Mouse (Mus musculus): ENCODE results near the gene Arhgap42. TPM values are rescaled to one million over a fixed set of nuclear protein-coding genes. Genes with fewer than 3 reads are reported as not detected.

Gene Arhgap42
- polyA plus RNA-seq, 1 experiment from 2014 or later: 35.3 TPM

DNA sequence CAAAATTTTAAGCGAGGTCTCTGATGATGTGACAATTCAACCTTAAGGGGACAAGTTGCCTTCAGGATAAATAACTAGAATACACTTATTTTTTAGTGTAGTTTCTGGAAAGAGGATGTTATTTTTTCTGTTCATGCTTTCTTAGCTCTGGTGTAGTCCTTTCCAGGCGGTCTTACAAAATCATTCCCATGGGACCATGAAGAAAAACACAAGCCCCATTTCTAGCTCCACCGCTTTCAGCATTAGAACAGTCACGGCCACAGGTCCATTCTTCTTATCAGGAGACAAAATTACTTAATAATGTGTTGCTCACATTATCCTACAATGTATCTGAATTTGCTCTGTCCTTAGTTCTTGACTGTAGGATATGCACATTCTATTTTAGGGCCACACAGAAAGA is 46.2 kb downstream of the Arhgap42 start:
- Histone ChIP-seq H3K4me3 (ENCODE audit: low read length) (no peak overlapping the region), H3K4me1 (ENCODE audit: insufficient read depth, low read length) (no peaks in the 10 kb centered on the region), H3K36me3 (ENCODE audit: insufficient read depth, low read length) (no peaks in the 10 kb centered on the region), H3K9ac (replicated peaks; ENCODE audit: low read length) (no peak overlapping the region), H3K4me2 (replicated peaks; ENCODE audit: low read depth, low read length) (no peak overlapping the region), H3K27ac (ENCODE audit: low read length) (no peak overlapping the region), H3K9me3 (ENCODE audit: low read length) (no peaks in the 10 kb centered on the region), H3K27me3 (ENCODE audit: insufficient read depth, low read length) (no peaks in the 10 kb centered on the region)
- 60% methylated on average over 4 of the region's 4 CpGs for WGBS
- ATAC-seq (ENCODE audit: low FRiP score, low TSS enrichment): no peak

DNA sequence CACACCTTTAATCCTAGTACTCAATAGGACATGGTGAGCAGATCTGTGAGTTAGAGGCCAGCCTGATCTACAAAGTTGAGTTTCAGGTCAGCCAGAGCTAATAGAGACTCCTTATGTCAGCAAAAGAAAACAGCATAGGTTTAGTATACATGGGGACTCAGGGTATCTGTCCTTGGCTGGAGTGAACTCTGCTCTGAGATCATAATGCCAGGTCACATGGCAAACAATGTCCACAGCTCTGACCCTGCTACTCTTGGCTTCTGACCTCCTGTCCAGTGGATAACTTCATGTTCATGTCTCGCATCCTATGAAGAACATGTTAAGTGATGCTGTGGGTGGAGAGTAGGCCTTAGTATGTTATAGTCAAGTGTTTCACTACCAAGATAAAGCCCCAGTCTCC is 48.1 kb downstream of the Arhgap42 start:
- Histone ChIP-seq H3K36me3 (ENCODE audit: insufficient read depth, low read length) (no peaks in the 10 kb centered on the region), H3K27me3 (ENCODE audit: insufficient read depth, low read length) (no peaks in the 10 kb centered on the region), H3K4me1 (ENCODE audit: insufficient read depth, low read length) (no peaks in the 10 kb centered on the region), H3K4me3 (ENCODE audit: low read length) (no peak overlapping the region), H3K9ac (replicated peaks; ENCODE audit: low read length) (no peak overlapping the region), H3K27ac (ENCODE audit: low read length) (no peak overlapping the region), H3K9me3 (ENCODE audit: low read length) (no peaks in the 10 kb centered on the region), H3K4me2 (replicated peaks; ENCODE audit: low read depth, low read length) (no peak overlapping the region)
- 86% methylated on average over 1 of the region's 1 CpGs for WGBS
- ATAC-seq (ENCODE audit: low FRiP score, low TSS enrichment): no peak

DNA sequence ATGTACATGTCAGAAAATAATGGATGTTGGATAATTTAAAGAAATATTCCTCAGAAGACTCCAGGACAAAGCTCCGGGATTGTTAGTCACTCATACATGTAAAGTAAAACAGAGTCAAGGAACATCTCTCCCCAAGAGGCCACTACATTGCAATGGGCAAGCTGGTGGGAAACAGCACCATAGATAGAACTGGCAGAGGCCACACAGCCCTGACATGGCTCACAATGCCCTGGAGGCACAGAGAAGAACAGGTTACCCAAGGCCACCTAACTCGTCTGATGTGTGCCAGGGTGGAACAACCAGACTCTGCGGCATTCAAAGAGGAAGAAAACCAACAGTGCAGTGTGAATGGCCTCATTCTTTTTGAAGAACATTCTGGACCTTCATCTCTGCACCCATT is 50.7 kb downstream of the Arhgap42 start:
- Histone ChIP-seq H3K4me3 (ENCODE audit: low read length) (no peak overlapping the region), H3K27ac (ENCODE audit: low read length) (no peak overlapping the region), H3K9ac (replicated peaks; ENCODE audit: low read length) (no peak overlapping the region), H3K4me1 (ENCODE audit: insufficient read depth, low read length) (no peaks in the 10 kb centered on the region), H3K36me3 (ENCODE audit: insufficient read depth, low read length) (no peaks in the 10 kb centered on the region), H3K27me3 (ENCODE audit: insufficient read depth, low read length) (no peaks in the 10 kb centered on the region), H3K4me2 (replicated peaks; ENCODE audit: low read depth, low read length) (no peak overlapping the region), H3K9me3 (ENCODE audit: low read length) (no peaks in the 10 kb centered on the region)
- WGBS: 70% methylated on average over 3 of the region's 3 CpGs
- no peak for ATAC-seq (ENCODE audit: low FRiP score, low TSS enrichment)

DNA sequence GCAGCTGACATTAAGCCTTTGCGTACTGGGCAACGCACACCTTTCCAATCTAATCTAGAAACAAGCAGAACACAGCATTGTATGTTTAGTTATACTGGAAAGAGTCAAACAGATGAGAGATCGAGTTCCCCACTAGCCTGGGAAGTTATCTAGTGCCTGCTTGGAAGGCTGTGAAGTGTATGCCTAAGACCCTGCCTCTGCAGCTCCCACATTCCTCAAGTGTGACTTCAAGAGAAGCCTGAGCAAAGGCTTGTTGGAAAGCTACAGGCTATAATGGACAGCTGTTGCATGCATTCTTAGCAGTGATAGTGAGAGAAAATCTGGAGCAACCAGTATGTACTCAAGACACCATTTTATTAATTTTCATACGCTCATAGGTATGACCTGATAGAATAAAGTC is 61.2 kb downstream of the Arhgap42 start:
- Histone ChIP-seq H3K36me3 (ENCODE audit: insufficient read depth, low read length) (no peaks in the 10 kb centered on the region), H3K9me3 (ENCODE audit: low read length) (no peaks in the 10 kb centered on the region), H3K27me3 (ENCODE audit: insufficient read depth, low read length) (no peaks in the 10 kb centered on the region), H3K9ac (replicated peaks; ENCODE audit: low read length) (no peak overlapping the region), H3K4me2 (replicated peaks; ENCODE audit: low read depth, low read length) (no peak overlapping the region), H3K27ac (ENCODE audit: low read length) (no peak overlapping the region), H3K4me3 (ENCODE audit: low read length) (no peak overlapping the region), H3K4me1 (ENCODE audit: insufficient read depth, low read length) (no peaks in the 10 kb centered on the region; the same call in 1 of the 2 replicates)
- 83% methylated on average over 4 of the region's 4 CpGs for WGBS
- ATAC-seq (ENCODE audit: low FRiP score, low TSS enrichment): no peak

DNA sequence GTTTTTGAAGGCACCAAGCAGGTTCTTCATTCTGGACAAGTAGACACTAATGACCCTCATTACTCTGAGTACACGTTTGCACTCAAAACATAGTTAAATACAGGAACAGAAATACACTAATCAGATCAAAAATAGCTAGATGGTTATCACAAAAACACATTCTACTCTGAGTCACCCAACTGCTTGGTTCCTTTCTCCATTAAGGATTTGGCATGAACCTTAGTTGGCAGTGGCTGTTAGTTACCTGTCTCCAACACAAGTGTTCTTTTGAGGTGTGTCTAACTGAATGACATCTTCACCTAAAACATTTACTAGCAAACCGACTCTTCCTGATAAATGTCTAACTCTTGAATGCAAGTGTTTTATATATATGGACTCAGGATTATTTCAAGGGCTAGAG is 64.0 kb downstream of the Arhgap42 start:
- no peak overlapping the region for H3K27ac ChIP-seq (ENCODE audit: low read length)
- no peaks in the 10 kb centered on the region for H3K36me3 ChIP-seq (ENCODE audit: insufficient read depth, low read length)
- ATAC-seq (ENCODE audit: low FRiP score, low TSS enrichment): no peak
- no peaks in the 10 kb centered on the region for H3K27me3 ChIP-seq (ENCODE audit: insufficient read depth, low read length)
- 68% methylated on average over 2 of the region's 2 CpGs for WGBS
- no peak overlapping the region for H3K9ac ChIP-seq (replicated peaks; ENCODE audit: low read length)
- H3K4me3 ChIP-seq (ENCODE audit: low read length): no peak overlapping the region
- peaks cover 13% of the 10 kb centered on the region for H3K4me1 ChIP-seq (ENCODE audit: insufficient read depth, low read length)
- H3K4me2 ChIP-seq (replicated peaks; ENCODE audit: low read depth, low read length): no peak overlapping the region
- H3K9me3 ChIP-seq (ENCODE audit: low read length): no peaks in the 10 kb centered on the region

DNA sequence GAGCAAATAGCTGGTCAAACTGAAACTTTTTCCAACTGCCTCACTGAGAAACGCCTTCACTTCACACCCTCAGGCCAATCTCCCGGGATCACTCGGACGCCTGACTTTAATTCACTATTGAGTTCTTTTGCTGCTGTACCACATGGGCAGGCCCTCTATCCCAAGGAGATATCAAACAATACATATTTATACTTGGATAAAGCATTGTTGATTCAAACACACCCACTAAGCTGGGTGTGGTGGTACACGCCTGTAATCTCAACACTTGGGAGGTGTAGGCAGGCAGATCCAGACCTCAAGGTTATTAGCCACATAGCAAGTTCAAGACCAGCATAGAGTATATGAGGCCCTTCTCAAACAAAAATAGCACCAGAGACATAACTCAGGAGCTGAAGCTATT is 64.7 kb downstream of the Arhgap42 start:
- no peak overlapping the region for H3K9ac ChIP-seq (replicated peaks; ENCODE audit: low read length)
- ATAC-seq (ENCODE audit: low FRiP score, low TSS enrichment): no peak
- no peaks in the 10 kb centered on the region for H3K36me3 ChIP-seq (ENCODE audit: insufficient read depth, low read length)
- H3K27me3 ChIP-seq (ENCODE audit: insufficient read depth, low read length): no peaks in the 10 kb centered on the region
- H3K4me1 ChIP-seq (ENCODE audit: insufficient read depth, low read length): peaks cover 13% of the 10 kb centered on the region
- WGBS: 84% methylated on average over 5 of the region's 5 CpGs
- H3K4me3 ChIP-seq (ENCODE audit: low read length): no peak overlapping the region
- H3K27ac ChIP-seq (ENCODE audit: low read length): no peak overlapping the region
- H3K9me3 ChIP-seq (ENCODE audit: low read length): no peaks in the 10 kb centered on the region
- H3K4me2 ChIP-seq (replicated peaks; ENCODE audit: low read depth, low read length): no peak overlapping the region

DNA sequence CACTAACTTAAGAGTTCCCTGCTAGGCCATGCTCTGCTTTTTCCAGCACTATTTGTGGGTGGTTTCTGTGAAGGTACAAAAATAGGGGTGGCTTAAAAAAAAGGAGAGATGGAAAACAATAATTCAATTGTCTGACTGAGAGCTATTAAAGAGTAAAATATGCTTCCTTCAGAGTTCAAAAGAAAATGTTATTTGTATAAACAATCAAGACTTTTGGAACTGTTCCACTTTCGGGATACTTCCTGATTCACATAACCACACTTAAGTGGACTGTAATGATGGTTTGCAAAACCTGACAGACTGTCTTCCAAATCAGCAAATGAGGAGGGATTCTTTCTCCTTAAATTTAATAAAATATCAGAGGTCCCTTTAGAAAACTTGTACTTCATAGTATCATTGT is 65.8 kb downstream of the Arhgap42 start:
- H3K9me3 ChIP-seq (ENCODE audit: low read length): no peaks in the 10 kb centered on the region
- 47% methylated on average over 1 of the region's 1 CpGs for WGBS
- H3K9ac ChIP-seq (replicated peaks; ENCODE audit: low read length): no peak overlapping the region
- H3K4me2 ChIP-seq (replicated peaks; ENCODE audit: low read depth, low read length): no peak overlapping the region
- H3K36me3 ChIP-seq (ENCODE audit: insufficient read depth, low read length): no peaks in the 10 kb centered on the region
- ATAC-seq (ENCODE audit: low FRiP score, low TSS enrichment): no peak
- no peaks in the 10 kb centered on the region for H3K27me3 ChIP-seq (ENCODE audit: insufficient read depth, low read length)
- no peak overlapping the region for H3K27ac ChIP-seq (ENCODE audit: low read length)
- H3K4me3 ChIP-seq (ENCODE audit: low read length): no peak overlapping the region
- H3K4me1 ChIP-seq (ENCODE audit: insufficient read depth, low read length): peaks cover 13% of the 10 kb centered on the region

DNA sequence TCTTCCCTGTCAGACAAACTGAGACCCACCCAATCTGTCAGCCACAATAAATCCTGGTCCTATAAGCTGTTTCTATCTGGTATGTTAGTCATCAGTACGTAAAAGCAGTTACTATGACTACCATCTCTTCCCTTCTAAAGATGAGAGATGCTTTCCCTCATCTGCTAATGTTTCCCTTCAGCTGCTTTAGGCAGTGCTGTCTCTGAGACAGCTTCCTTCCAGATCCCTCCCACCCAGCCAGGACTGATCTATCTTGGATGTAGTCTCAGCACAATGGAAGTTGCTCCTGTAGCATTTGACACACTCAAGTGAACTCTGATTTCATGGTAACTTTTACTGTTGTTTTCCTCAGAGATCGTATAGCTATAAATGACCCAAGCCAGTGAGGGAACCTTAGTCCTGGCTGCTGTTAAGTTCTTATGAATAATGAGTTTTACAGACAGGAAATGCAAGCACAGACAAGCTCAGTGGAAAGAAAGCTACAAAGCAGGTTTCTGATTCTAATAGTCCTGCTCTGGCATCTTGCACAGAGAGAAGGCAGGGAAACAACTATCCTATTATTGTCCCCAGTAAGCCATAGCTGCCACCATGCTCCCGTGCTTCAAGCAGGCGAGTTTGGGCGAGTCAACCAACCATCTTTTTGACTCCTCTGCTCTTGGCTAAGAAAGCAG is 67.6 kb downstream of the Arhgap42 start:
- H3K36me3 ChIP-seq (ENCODE audit: insufficient read depth, low read length): no peaks in the 10 kb centered on the region
- ATAC-seq (ENCODE audit: low FRiP score, low TSS enrichment): peak; percentile 69; the same call in 1 of the 2 replicates
- H3K27me3 ChIP-seq (ENCODE audit: insufficient read depth, low read length): no peaks in the 10 kb centered on the region
- peak overlapping the region; percentile 56; the same call in 1 of the 2 replicates for H3K27ac ChIP-seq (ENCODE audit: low read length)
- WGBS: 57% methylated on average over 5 of the region's 5 CpGs
- H3K4me1 ChIP-seq (ENCODE audit: insufficient read depth, low read length): peaks cover 15% of the 10 kb centered on the region
- H3K4me2 ChIP-seq (replicated peaks; ENCODE audit: low read depth, low read length): no peak overlapping the region
- H3K9ac ChIP-seq (replicated peaks; ENCODE audit: low read length): no peak overlapping the region
- no peak overlapping the region for H3K4me3 ChIP-seq (ENCODE audit: low read length)
- H3K9me3 ChIP-seq (ENCODE audit: low read length): no peaks in the 10 kb centered on the region

DNA sequence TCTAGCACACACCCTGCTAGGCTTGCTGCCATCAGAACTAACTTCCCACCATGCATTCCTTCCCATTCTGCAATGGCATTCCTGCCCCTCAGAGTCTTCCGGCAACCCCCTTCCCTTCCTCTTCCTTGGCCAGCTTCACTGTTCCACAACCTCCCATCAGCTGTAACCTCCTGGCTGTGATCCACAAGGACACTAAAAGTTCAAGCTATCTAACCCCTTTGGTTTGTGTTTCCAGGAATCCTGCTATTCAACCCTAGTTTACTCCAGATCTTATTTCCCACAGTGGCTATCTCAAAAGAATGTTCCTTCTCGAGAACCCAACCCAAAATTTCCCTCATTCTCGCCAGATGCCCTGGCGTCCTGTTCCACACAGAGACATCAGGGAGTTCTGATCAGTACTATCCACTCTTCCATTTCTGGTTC is 73.2 kb downstream of the Arhgap42 start:
- ATAC-seq (ENCODE audit: low FRiP score, low TSS enrichment): peak; percentile 52; the same call in 1 of the 2 replicates
- H3K9ac ChIP-seq (replicated peaks; ENCODE audit: low read length): no peak overlapping the region
- peak overlapping the region; percentile 43 for H3K27ac ChIP-seq (ENCODE audit: low read length)
- no peak overlapping the region for H3K4me3 ChIP-seq (ENCODE audit: low read length)
- WGBS: 72% methylated on average over 4 of the region's 4 CpGs
- H3K27me3 ChIP-seq (ENCODE audit: insufficient read depth, low read length): no peaks in the 10 kb centered on the region
- H3K4me2 ChIP-seq (replicated peaks; ENCODE audit: low read depth, low read length): no peak overlapping the region
- H3K36me3 ChIP-seq (ENCODE audit: insufficient read depth, low read length): no peaks in the 10 kb centered on the region
- H3K9me3 ChIP-seq (ENCODE audit: low read length): no peaks in the 10 kb centered on the region
- peaks cover 16% of the 10 kb centered on the region for H3K4me1 ChIP-seq (ENCODE audit: insufficient read depth, low read length)

DNA sequence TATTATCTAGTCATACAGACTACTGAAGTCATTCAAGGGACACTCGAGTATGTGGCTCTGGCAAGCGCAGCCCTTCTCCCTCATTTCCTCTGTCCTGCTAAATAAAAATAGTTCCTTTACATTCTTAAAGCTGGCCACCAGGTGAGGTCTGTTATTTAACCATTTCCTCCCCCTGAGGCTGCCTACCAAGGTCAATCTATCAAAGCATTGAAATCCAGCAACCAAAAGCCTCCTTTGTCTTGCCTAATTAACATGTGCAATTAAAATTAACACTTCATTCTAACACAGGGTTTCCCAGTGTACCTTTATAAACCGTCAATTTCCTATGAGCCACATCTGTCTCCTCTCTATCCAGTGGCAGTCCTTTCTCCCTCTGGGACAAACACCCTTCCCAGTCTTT is 78.2 kb downstream of the Arhgap42 start:
- no peaks in the 10 kb centered on the region for H3K9me3 ChIP-seq (ENCODE audit: low read length)
- no peak overlapping the region for H3K27ac ChIP-seq (ENCODE audit: low read length)
- ATAC-seq (ENCODE audit: low FRiP score, low TSS enrichment): no peak
- 37% methylated on average over 3 of the region's 3 CpGs for WGBS
- no peak overlapping the region for H3K9ac ChIP-seq (replicated peaks; ENCODE audit: low read length)
- H3K4me3 ChIP-seq (ENCODE audit: low read length): no peak overlapping the region
- H3K27me3 ChIP-seq (ENCODE audit: insufficient read depth, low read length): no peaks in the 10 kb centered on the region
- peaks cover 16% of the 10 kb centered on the region for H3K4me1 ChIP-seq (ENCODE audit: insufficient read depth, low read length)
- H3K4me2 ChIP-seq (replicated peaks; ENCODE audit: low read depth, low read length): no peak overlapping the region
- H3K36me3 ChIP-seq (ENCODE audit: insufficient read depth, low read length): no peaks in the 10 kb centered on the region

All from kidney, embryonic 16.5 days (tissue).